Mouse (Mus musculus): Measurements from ENCODE around the gene Gpr153. TPM values are rescaled to one million over a fixed set of nuclear protein-coding genes. Genes with fewer than 3 reads are reported as not detected.

Gene Gpr153
- polyA plus RNA-seq, 1 experiment from 2014 or later: 6.6 TPM

DNA sequence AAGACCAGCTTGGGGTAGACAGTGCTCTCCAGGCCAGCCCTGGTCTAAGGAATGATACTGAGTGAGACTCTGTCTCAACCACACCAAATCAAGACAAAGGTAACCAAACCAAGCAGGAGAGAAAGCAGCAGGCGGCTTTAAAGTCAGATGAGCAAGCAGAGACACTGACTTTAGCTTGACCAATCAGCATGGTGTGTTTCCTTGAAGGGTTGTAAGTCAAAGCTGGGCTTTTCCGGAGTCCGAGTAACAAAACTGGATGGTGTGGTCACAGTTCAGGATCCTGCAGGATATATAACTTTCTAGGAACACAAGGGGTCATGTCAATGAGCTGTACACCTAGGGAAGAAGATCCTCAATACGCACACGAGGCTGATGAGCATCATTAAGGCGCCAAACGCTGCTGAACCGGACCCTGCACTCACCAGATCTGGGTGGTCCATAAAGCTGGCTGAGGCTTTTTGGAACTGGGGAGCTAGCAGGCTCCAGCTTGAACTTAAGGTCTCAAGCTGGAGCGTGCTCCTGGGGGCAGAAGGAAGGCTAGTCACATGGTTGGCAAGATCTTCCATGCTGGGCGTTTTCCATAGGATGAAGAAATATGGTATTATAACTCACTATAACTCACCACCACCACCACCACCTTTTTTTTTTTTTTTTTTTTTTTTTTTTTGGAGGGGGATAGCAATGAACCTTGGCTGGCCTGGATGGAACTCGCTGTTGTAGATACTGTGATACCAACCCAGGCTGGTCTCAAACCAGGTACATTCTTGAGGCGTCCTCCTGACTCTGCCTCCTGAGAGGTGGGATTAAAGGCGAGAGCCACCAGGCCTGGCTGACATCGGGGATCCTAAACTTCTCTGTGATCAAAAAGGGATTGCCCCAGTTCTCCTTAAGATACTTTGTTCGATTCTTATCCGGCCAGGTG is 50.9 kb downstream of the Gpr153 start:
- Histone ChIP-seq H3K27me3 (ENCODE audit: control insufficient read depth, insufficient read depth, low read length) (no peaks in the 10 kb centered on the region), H3K36me3 (ENCODE audit: control insufficient read depth, insufficient read depth, low read length) (peaks cover 2% of the 10 kb centered on the region; the same call in 1 of the 2 replicates), H3K9me3 (ENCODE audit: control insufficient read depth, low read length) (no peaks in the 10 kb centered on the region), H3K4me2 (ENCODE audit: low read depth, low read length, severe bottlenecking) (peak overlapping the region; percentile 19; the same call in 1 of the 2 replicates), H3K9ac (ENCODE audit: low read length) (no peak overlapping the region; the same call in 1 of the 2 replicates), H3K4me1 (replicated peaks; ENCODE audit: control insufficient read depth, insufficient read depth, low read length) (peaks cover 4% of the 10 kb centered on the region; the same call in 1 of the 2 replicates), H3K4me3 (ENCODE audit: low read depth, low read length) (peak overlapping the region; percentile 72), H3K27ac (ENCODE audit: low read depth, low read length) (no peak overlapping the region)
- ATAC-seq (replicated peaks; ENCODE audit: low FRiP score) (peak; percentile 34), DNase-seq (ENCODE audit: low spot score) (no peak)
- 60% methylated on average over 16 of the region's 16 CpGs for WGBS

DNA sequence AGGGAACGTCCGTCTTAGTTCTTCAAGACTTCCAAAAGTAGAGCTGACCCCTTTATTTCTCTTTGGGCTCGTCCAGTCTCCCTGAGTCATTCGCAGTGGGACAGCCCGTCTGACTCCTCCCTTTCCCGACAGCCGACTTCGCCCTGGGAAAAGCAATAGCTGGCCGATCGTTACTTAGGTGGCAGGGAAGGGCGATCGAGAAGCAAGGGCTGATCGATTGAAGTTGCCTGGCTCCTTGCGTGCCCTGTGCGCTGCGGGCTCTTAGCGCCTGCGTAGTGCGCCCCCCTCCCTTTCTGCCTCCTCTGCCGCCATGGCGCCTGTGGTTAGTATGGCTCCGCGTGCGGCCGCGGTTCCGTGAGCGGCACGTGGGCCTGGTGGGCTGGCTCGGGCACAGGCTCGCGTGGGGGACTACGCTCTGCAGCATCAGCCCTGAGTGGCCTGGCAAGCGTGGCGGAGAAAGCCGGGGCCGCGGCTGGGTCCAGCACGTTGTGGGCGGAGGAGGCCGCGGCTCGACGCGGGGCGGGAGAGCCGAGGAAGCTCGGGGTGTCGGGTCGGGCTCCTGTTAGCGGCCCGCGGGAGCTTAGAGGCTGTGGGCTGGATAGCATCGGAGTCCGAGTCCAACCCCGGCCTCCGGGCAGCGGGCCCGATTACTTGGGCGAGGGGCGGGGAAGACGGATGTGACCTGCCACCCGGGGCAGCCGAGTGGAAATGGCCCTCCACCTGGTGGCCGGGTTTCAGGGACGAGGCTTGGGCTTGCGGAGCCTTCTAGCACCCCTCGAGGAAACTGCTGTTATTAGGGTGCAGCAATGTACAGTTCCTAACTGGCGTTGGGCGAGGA is 51.8 kb downstream of the Gpr153 start, which contains the start of gene Rpl22:
Gene Rpl22 (plus strand): TSS at position 169 of the 838 bp plus-strand sequence.
- H3K36me3 ChIP-seq (ENCODE audit: control insufficient read depth, insufficient read depth, low read length): peaks cover 2% of the 10 kb centered on the region; the same call in 1 of the 2 replicates
- H3K4me1 ChIP-seq (replicated peaks; ENCODE audit: control insufficient read depth, insufficient read depth, low read length): peaks cover 4% of the 10 kb centered on the region; the same call in 1 of the 2 replicates
- WGBS: under 1% methylated on average over 69 of the region's 70 CpGs
- no peak within 1 kb of the TSS for H3K27ac ChIP-seq (ENCODE audit: low read depth, low read length)
- no peaks in the 10 kb centered on the region for H3K27me3 ChIP-seq (ENCODE audit: control insufficient read depth, insufficient read depth, low read length)
- DNase-seq (ENCODE audit: low spot score): peak; percentile 94
- ATAC-seq (replicated peaks; ENCODE audit: low FRiP score): peak; percentile 96
- peak within 1 kb of the TSS; percentile 90 for H3K9ac ChIP-seq (ENCODE audit: low read length)
- H3K4me3 ChIP-seq (ENCODE audit: low read depth, low read length): peak within 1 kb of the TSS; percentile 72
- H3K4me2 ChIP-seq (ENCODE audit: low read depth, low read length, severe bottlenecking): peak within 1 kb of the TSS; percentile 95
- no peaks in the 10 kb centered on the region for H3K9me3 ChIP-seq (ENCODE audit: control insufficient read depth, low read length)

DNA sequence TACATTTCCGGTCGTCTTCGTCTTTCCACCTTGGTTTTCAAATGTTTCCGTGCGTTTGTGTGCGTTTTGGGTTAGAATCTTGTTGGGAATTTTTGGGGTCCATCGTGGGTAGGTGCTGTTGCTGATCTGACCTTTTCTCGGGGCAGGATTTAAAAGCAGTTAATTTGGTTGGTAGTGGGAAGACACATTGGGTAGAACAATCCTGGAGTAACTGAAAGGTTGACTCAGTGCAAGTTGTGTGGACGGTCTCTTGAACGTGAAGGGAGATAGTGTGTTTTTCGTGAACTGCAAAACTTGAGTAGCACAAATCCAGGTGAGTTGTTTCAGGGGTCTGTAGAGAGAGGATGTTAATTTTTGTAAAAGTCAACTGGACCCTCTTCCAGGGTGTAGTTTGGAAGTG is 52.5 kb downstream of the Gpr153 start:
- Histone ChIP-seq H3K4me1 (replicated peaks; ENCODE audit: control insufficient read depth, insufficient read depth, low read length) (peaks cover 4% of the 10 kb centered on the region; the same call in 1 of the 2 replicates), H3K36me3 (ENCODE audit: control insufficient read depth, insufficient read depth, low read length) (peaks cover 2% of the 10 kb centered on the region; the same call in 1 of the 2 replicates), H3K4me2 (ENCODE audit: low read depth, low read length, severe bottlenecking) (peak overlapping the region; percentile 95), H3K4me3 (ENCODE audit: low read depth, low read length) (peak overlapping the region; percentile 72), H3K27me3 (ENCODE audit: control insufficient read depth, insufficient read depth, low read length) (no peaks in the 10 kb centered on the region), H3K27ac (ENCODE audit: low read depth, low read length) (no peak overlapping the region), H3K9ac (ENCODE audit: low read length) (peak overlapping the region; percentile 90), H3K9me3 (ENCODE audit: control insufficient read depth, low read length) (no peaks in the 10 kb centered on the region)
- ATAC-seq (replicated peaks; ENCODE audit: low FRiP score): no peak
- WGBS: under 1% methylated on average over 11 of the region's 11 CpGs
- DNase-seq (ENCODE audit: low spot score): no peak

DNA sequence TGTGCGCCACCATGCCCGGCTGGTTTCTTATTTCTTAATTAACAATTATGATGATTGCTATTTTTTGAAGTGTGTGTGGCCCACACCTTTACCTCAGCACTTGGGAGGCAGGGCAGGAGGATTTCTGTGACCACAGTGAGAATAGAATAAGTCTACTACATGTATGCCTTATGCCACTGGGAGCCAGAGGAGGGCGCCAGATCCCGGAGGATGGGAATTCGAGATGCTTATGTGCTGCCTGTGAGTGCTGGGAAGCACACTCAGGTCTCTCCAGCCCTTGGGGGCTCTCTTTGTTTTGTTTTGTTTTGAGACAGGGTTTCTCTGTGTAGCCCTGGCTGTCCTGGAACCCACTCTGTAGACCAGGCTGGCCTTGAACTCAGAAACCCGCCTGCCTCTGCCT is 54.7 kb downstream of the Gpr153 start:
- ATAC-seq (replicated peaks; ENCODE audit: low FRiP score): no peak
- Histone ChIP-seq H3K36me3 (ENCODE audit: control insufficient read depth, insufficient read depth, low read length) (peaks cover 5% of the 10 kb centered on the region; the same call in 1 of the 2 replicates), H3K9ac (ENCODE audit: low read length) (no peak overlapping the region), H3K4me2 (ENCODE audit: low read depth, low read length, severe bottlenecking) (no peak overlapping the region), H3K4me1 (replicated peaks; ENCODE audit: control insufficient read depth, insufficient read depth, low read length) (peaks cover 4% of the 10 kb centered on the region; the same call in 1 of the 2 replicates), H3K9me3 (ENCODE audit: control insufficient read depth, low read length) (no peaks in the 10 kb centered on the region), H3K27me3 (ENCODE audit: control insufficient read depth, insufficient read depth, low read length) (no peaks in the 10 kb centered on the region), H3K27ac (ENCODE audit: low read depth, low read length) (no peak overlapping the region), H3K4me3 (ENCODE audit: low read depth, low read length) (no peak overlapping the region)
- WGBS: 81% methylated on average over 6 of the region's 6 CpGs
- DNase-seq (ENCODE audit: low spot score): peak; percentile 77

DNA sequence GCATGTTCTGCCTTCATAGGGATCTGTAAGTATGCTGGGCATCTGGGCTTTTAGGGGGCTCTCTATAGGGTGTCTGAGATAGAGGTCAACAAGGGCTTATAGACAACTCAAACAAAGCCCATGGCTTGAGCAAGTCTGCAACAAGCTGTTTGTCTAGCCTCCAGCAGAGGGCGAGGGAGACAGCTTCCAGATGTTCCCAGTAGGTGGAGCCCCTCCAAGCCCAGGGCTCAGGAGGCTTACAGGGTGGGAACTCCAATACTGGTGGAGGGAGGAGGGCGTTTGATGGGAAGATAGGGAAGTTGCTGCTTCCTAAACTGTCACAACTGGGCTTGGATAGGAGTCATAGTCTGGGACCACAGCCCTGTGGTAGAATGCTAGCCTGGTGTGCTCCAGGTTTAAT is 58.9 kb downstream of the Gpr153 start:
- Histone ChIP-seq H3K4me1 (replicated peaks; ENCODE audit: control insufficient read depth, insufficient read depth, low read length) (no peaks in the 10 kb centered on the region), H3K4me2 (ENCODE audit: low read depth, low read length, severe bottlenecking) (no peak overlapping the region), H3K36me3 (ENCODE audit: control insufficient read depth, insufficient read depth, low read length) (peaks cover 6% of the 10 kb centered on the region; the same call in 1 of the 2 replicates), H3K9me3 (ENCODE audit: control insufficient read depth, low read length) (no peaks in the 10 kb centered on the region), H3K9ac (ENCODE audit: low read length) (no peak overlapping the region), H3K27me3 (ENCODE audit: control insufficient read depth, insufficient read depth, low read length) (peaks cover 4% of the 10 kb centered on the region), H3K27ac (ENCODE audit: low read depth, low read length) (no peak overlapping the region), H3K4me3 (ENCODE audit: low read depth, low read length) (no peak overlapping the region)
- WGBS: 37% methylated on average over 2 of the region's 2 CpGs
- DNase-seq (ENCODE audit: low spot score) (peak; percentile 86), ATAC-seq (replicated peaks; ENCODE audit: low FRiP score) (peak; percentile 55)

DNA sequence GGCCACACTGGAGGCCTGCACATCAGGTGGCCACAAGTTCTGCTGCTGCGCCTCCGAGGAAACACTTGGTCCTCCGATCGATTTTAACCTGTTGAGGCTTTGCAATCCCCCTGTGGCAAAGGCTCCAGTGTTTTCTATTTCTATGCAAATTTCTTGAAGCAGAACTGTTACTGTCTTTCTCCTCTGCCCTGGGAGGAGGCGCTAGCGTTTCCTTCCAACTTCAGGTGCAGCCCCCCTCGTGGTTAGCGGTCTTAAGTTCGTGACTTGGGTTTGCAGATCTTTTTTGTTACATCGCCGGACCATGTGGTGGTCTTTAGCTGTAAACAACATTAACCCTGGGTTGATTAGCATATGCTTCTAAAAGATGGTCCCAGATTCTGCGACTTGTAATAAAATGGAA is 59.6 kb downstream of the Gpr153 start:
- H3K36me3 ChIP-seq (ENCODE audit: control insufficient read depth, insufficient read depth, low read length): peaks cover 6% of the 10 kb centered on the region; the same call in 1 of the 2 replicates
- ATAC-seq (replicated peaks; ENCODE audit: low FRiP score): no peak

More for the DNA sequence above, 59.6 kb downstream of the Gpr153 start:
- Histone ChIP-seq H3K9me3 (ENCODE audit: control insufficient read depth, low read length) (no peaks in the 10 kb centered on the region), H3K4me3 (ENCODE audit: low read depth, low read length) (no peak overlapping the region), H3K9ac (ENCODE audit: low read length) (no peak overlapping the region), H3K27me3 (ENCODE audit: control insufficient read depth, insufficient read depth, low read length) (peaks cover 7% of the 10 kb centered on the region), H3K4me2 (ENCODE audit: low read depth, low read length, severe bottlenecking) (no peak overlapping the region), H3K27ac (ENCODE audit: low read depth, low read length) (no peak overlapping the region), H3K4me1 (replicated peaks; ENCODE audit: control insufficient read depth, insufficient read depth, low read length) (peaks cover 5% of the 10 kb centered on the region)
- no peak for DNase-seq (ENCODE audit: low spot score)
- WGBS: 91% methylated on average over 12 of the region's 12 CpGs

Other genes with a start within 250 kb of the Gpr153 start
- gene Zbtb48, start 246.6 kb upstream of the Gpr153 start, polyA plus RNA-seq (2014; fragmentation: Nextera tagmentation; extraction: Ambion mirVana): 20.7 and 26.7 TPM in 2 replicates
- gene Tas1r1, start 235.7 kb upstream of the Gpr153 start, polyA plus RNA-seq (2014; fragmentation: Nextera tagmentation; extraction: Ambion mirVana): 0.24 and 0.67 TPM in 2 replicates
- gene Nol9, start 234.9 kb upstream of the Gpr153 start, polyA plus RNA-seq (2014; fragmentation: Nextera tagmentation; extraction: Ambion mirVana): 41.0 and 41.9 TPM in 2 replicates
- 8.0 and 8.2 TPM in 2 replicates for gene Plekhg5, start 201.7 kb upstream of the Gpr153 start, polyA plus RNA-seq (2014; fragmentation: Nextera tagmentation; extraction: Ambion mirVana)
- gene Tnfrsf25, start 158.3 kb upstream of the Gpr153 start, polyA plus RNA-seq (2014; fragmentation: Nextera tagmentation; extraction: Ambion mirVana): 0.49 TPM in 1 of 2 replicates, not detected in the other
- 0.90 and 1.2 TPM in 2 replicates for gene Espn, start 121.9 kb upstream of the Gpr153 start, polyA plus RNA-seq (2014; fragmentation: Nextera tagmentation; extraction: Ambion mirVana)
- not detected in 2 replicates for gene Hes2, start 115.4 kb upstream of the Gpr153 start, polyA plus RNA-seq (2014; fragmentation: Nextera tagmentation; extraction: Ambion mirVana)
- gene Acot7, start 96.1 kb upstream of the Gpr153 start, polyA plus RNA-seq (2014; fragmentation: Nextera tagmentation; extraction: Ambion mirVana): 75.1 and 77.8 TPM in 2 replicates
- 0.53 and 1.0 TPM in 2 replicates for gene Hes3, start 17.4 kb downstream of the Gpr153 start, polyA plus RNA-seq (2014; fragmentation: Nextera tagmentation; extraction: Ambion mirVana)
- 22.1 and 23.6 TPM in 2 replicates for gene Icmt, start 23.0 kb downstream of the Gpr153 start, polyA plus RNA-seq (2014; fragmentation: Nextera tagmentation; extraction: Ambion mirVana)
- gene Rnf207, start 44.8 kb downstream of the Gpr153 start, polyA plus RNA-seq (2014; fragmentation: Nextera tagmentation; extraction: Ambion mirVana): 0.60 and 1.2 TPM in 2 replicates
- gene Rpl22, start 51.5 kb downstream of the Gpr153 start, polyA plus RNA-seq (2014; fragmentation: Nextera tagmentation; extraction: Ambion mirVana): 310 and 360 TPM in 2 replicates
- gene Chd5, start 64.4 kb downstream of the Gpr153 start, polyA plus RNA-seq (2014; fragmentation: Nextera tagmentation; extraction: Ambion mirVana): 1.3 and 1.5 TPM in 2 replicates
- gene Nphp4, start 202.5 kb downstream of the Gpr153 start, polyA plus RNA-seq (2014; fragmentation: Nextera tagmentation; extraction: Ambion mirVana): 5.9 and 7.6 TPM in 2 replicates
- 10.5 and 13.2 TPM in 2 replicates for gene Kcnab2, start 203.6 kb downstream of the Gpr153 start, polyA plus RNA-seq (2014; fragmentation: Nextera tagmentation; extraction: Ambion mirVana)